Mouse (Mus musculus): ENCODE measurements around the gene Iqcg.

DNA sequence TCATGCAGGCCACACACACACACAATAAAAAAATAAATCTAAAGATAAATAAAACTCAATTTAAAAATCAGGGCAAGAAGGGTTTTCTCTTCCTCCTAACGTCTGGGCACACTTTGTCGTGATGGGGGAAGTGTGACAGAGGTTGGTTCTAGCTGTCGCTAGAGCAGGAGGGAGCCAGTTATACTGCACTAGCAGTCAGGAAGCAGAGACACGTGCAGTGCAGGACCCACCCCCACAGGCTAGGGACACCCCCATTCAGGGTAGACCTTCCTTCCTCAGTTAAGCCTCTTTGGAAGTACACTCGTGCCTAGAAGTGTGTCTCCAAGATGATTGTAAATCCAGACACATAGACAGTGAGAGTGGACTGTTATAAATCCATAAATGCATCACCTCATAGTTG, 18.9 kb upstream of the Iqcg start:
- no peak for TF ChIP-seq POLR2A (IDR thresholded peaks at IDR 0.05; ENCODE audit: insufficient read length, low read depth)
- no peak for TF ChIP-seq MAX (IDR thresholded peaks at IDR 0.05; ENCODE audit: low read depth)
- no peak for TF ChIP-seq USF1 (IDR thresholded peaks at IDR 0.05; ENCODE audit: low read depth)
- TF ChIP-seq POLR2AphosphoS2 (IDR thresholded peaks at IDR 0.05; ENCODE audit: insufficient read length, low read depth): no peak
- no peak for TF ChIP-seq MYOG (IDR thresholded peaks at IDR 0.05; ENCODE audit: control insufficient read depth in 1 of 3, insufficient read depth in 1 of 3, insufficient read length in 2 of 3, low read depth in 2 of 3)

Measured in myocyte (in vitro differentiated cells).